Mouse (Mus musculus): ENCODE results near the gene Erp27. TPM values are rescaled to one million over a fixed set of nuclear protein-coding genes. Genes with fewer than 3 reads are reported as not detected.

Gene Erp27
- polyA plus RNA-seq, 1 experiment from 2014 or later, result 0.74 TPM

- H3K9me3 ChIP-seq (ENCODE audit: low read length), result no peaks in the 10 kb centered on the region
- H3K4me2 ChIP-seq (replicated peaks; ENCODE audit: low read depth, low read length), result no peak overlapping the region
- H3K27me3 ChIP-seq (replicated peaks; ENCODE audit: insufficient read depth, low read length), result no peaks in the 10 kb centered on the region
- DNase-seq (ENCODE audit: low spot score), result no peak
- H3K36me3 ChIP-seq (ENCODE audit: insufficient read depth, low read length), result no peaks in the 10 kb centered on the region
- H3K4me3 ChIP-seq (ENCODE audit: low read depth, low read length), result no peak overlapping the region
- H3K27ac ChIP-seq (ENCODE audit: low read length), result no peak overlapping the region
- no peak for TF ChIP-seq CTCF (IDR thresholded peaks at IDR 0.05)
- no peak for TF ChIP-seq EP300 (IDR thresholded peaks at IDR 0.05)
- H3K9ac ChIP-seq (replicated peaks; ENCODE audit: low read depth), result no peak overlapping the region
- no peak for ATAC-seq
- WGBS, result 93% methylated on average over 6 of the region's 6 CpGs
- peaks cover 5% of the 10 kb centered on the region; the same call in 1 of the 2 replicates for H3K4me1 ChIP-seq (ENCODE audit: insufficient read depth, low read depth, low read length)
Measured at GRCm38 (mm10) chr6:136883961-136884360, 38.0 kb downstream of the Erp27 start.

GRCm38 (mm10) chr6:136883431-136883915 lies 38.5 kb downstream of the Erp27 start:
- DNase-seq (ENCODE audit: low spot score) (no peak), ATAC-seq (no peak)
- H3K4me1 ChIP-seq (ENCODE audit: insufficient read depth, low read depth, low read length), result peaks cover 5% of the 10 kb centered on the region; the same call in 1 of the 2 replicates
- H3K4me3 ChIP-seq (ENCODE audit: low read depth, low read length), result no peak overlapping the region
- H3K36me3 ChIP-seq (ENCODE audit: insufficient read depth, low read length), result no peaks in the 10 kb centered on the region
- no peak overlapping the region for H3K4me2 ChIP-seq (replicated peaks; ENCODE audit: low read depth, low read length)
- no peak overlapping the region for H3K9ac ChIP-seq (replicated peaks; ENCODE audit: low read depth)
- H3K27me3 ChIP-seq (replicated peaks; ENCODE audit: insufficient read depth, low read length), result no peaks in the 10 kb centered on the region
- no peak overlapping the region for H3K27ac ChIP-seq (ENCODE audit: low read length)
- TF ChIP-seq CTCF (IDR thresholded peaks at IDR 0.05), result no peak
- no peak for TF ChIP-seq EP300 (IDR thresholded peaks at IDR 0.05)
- H3K9me3 ChIP-seq (ENCODE audit: low read length), result no peaks in the 10 kb centered on the region
- 68% methylated on average over 3 of the region's 3 CpGs for WGBS

GRCm38 (mm10) chr6:136881678-136882077 lies 40.3 kb downstream of the Erp27 start:
- 29% methylated on average over 8 of the region's 8 CpGs for WGBS
- H3K27ac ChIP-seq (ENCODE audit: low read length), result 0 out of 2 replicates have a peak overlapping the region, but pooled peaks have one; percentile 6

GRCm38 (mm10) chr6:136875670-136876069 lies 46.3 kb downstream of the Erp27 start, which contains the start of gene Mgp:
Gene Mgp (minus strand): TSS chr6:136875823.
- Histone ChIP-seq H3K4me3 (ENCODE audit: low read depth, low read length) (peak within 1 kb of the TSS; percentile 34), H3K4me1 (ENCODE audit: insufficient read depth, low read depth, low read length) (no peaks in the 10 kb centered on the region), H3K27me3 (replicated peaks; ENCODE audit: insufficient read depth, low read length) (no peaks in the 10 kb centered on the region), H3K9ac (replicated peaks; ENCODE audit: low read depth) (peak within 1 kb of the TSS; percentile 47), H3K4me2 (replicated peaks; ENCODE audit: low read depth, low read length) (peak within 1 kb of the TSS; percentile 30), H3K27ac (ENCODE audit: low read length) (peak within 1 kb of the TSS; percentile 68), H3K9me3 (ENCODE audit: low read length) (no peaks in the 10 kb centered on the region), H3K36me3 (ENCODE audit: insufficient read depth, low read length) (no peaks in the 10 kb centered on the region)
- no peak for TF ChIP-seq CTCF (IDR thresholded peaks at IDR 0.05)
- no peak for TF ChIP-seq EP300 (IDR thresholded peaks at IDR 0.05)
- 30% methylated on average over 9 of the region's 9 CpGs for WGBS
- ATAC-seq (peak; percentile 83), DNase-seq (ENCODE audit: low spot score) (peak; percentile 79)

More at GRCm38 (mm10) chr6:136881678-136882077, 40.3 kb downstream of the Erp27 start:
- DNase-seq (ENCODE audit: low spot score) (no peak), ATAC-seq (peak; percentile 52)
- no peaks in the 10 kb centered on the region for H3K27me3 ChIP-seq (replicated peaks; ENCODE audit: insufficient read depth, low read length)
- no peak overlapping the region for H3K9ac ChIP-seq (replicated peaks; ENCODE audit: low read depth)
- no peak overlapping the region for H3K4me3 ChIP-seq (ENCODE audit: low read depth, low read length)
- no peak for TF ChIP-seq CTCF (IDR thresholded peaks at IDR 0.05)
- TF ChIP-seq EP300 (IDR thresholded peaks at IDR 0.05), result no peak
- no peaks in the 10 kb centered on the region for H3K4me1 ChIP-seq (ENCODE audit: insufficient read depth, low read depth, low read length)
- H3K36me3 ChIP-seq (ENCODE audit: insufficient read depth, low read length), result no peaks in the 10 kb centered on the region
- H3K9me3 ChIP-seq (ENCODE audit: low read length), result no peaks in the 10 kb centered on the region
- no peak overlapping the region for H3K4me2 ChIP-seq (replicated peaks; ENCODE audit: low read depth, low read length)

GRCm38 (mm10) chr6:136874599-136874998 lies 47.4 kb downstream of the Erp27 start:
- Histone ChIP-seq H3K27me3 (replicated peaks; ENCODE audit: insufficient read depth, low read length) (no peaks in the 10 kb centered on the region), H3K27ac (ENCODE audit: low read length) (peak overlapping the region; percentile 34), H3K9ac (replicated peaks; ENCODE audit: low read depth) (peak overlapping the region; percentile 47), H3K9me3 (ENCODE audit: low read length) (no peaks in the 10 kb centered on the region), H3K36me3 (ENCODE audit: insufficient read depth, low read length) (no peaks in the 10 kb centered on the region), H3K4me2 (replicated peaks; ENCODE audit: low read depth, low read length) (peak overlapping the region; percentile 30; the same call in 1 of the 2 replicates), H3K4me1 (ENCODE audit: insufficient read depth, low read depth, low read length) (no peaks in the 10 kb centered on the region), H3K4me3 (ENCODE audit: low read depth, low read length) (peak overlapping the region; percentile 34; the same call in 1 of the 2 replicates)
- ATAC-seq (0 out of 2 replicates have a peak, but pooled peaks have one; percentile 25), DNase-seq (ENCODE audit: low spot score) (peak; percentile 54)
- TF ChIP-seq CTCF (IDR thresholded peaks at IDR 0.05) (no peak), EP300 (IDR thresholded peaks at IDR 0.05) (no peak)
- 18% methylated on average over 8 of the region's 8 CpGs for WGBS

- no peak for DNase-seq (ENCODE audit: low spot score)
- Histone ChIP-seq H3K4me1 (ENCODE audit: insufficient read depth, low read depth, low read length) (no peaks in the 10 kb centered on the region), H3K27ac (ENCODE audit: low read length) (no peak overlapping the region), H3K9me3 (ENCODE audit: low read length) (no peaks in the 10 kb centered on the region), H3K4me2 (replicated peaks; ENCODE audit: low read depth, low read length) (no peak overlapping the region), H3K9ac (replicated peaks; ENCODE audit: low read depth) (no peak overlapping the region), H3K4me3 (ENCODE audit: low read depth, low read length) (no peak overlapping the region), H3K27me3 (replicated peaks; ENCODE audit: insufficient read depth, low read length) (no peaks in the 10 kb centered on the region), H3K36me3 (ENCODE audit: insufficient read depth, low read length) (no peaks in the 10 kb centered on the region)
- TF ChIP-seq EP300 (IDR thresholded peaks at IDR 0.05) (no peak), CTCF (IDR thresholded peaks at IDR 0.05) (no peak)
- ATAC-seq, result no peak
- 52% methylated on average over 5 of the region's 5 CpGs for whole genome bisulfite sequencing
Measured at GRCm38 (mm10) chr6:136868921-136869320, 53.1 kb downstream of the Erp27 start.
